Mouse (Mus musculus) urinary bladder, postnatal 25 days (tissue): Measurements from ENCODE around the gene R3hdml.

Source experiments
- DNase-seq: peaks from one replicate; pipeline ENCODE4 v3.0.0; 2022; ENCODE audit warnings: low spot score

R3hdml gene

DNA sequence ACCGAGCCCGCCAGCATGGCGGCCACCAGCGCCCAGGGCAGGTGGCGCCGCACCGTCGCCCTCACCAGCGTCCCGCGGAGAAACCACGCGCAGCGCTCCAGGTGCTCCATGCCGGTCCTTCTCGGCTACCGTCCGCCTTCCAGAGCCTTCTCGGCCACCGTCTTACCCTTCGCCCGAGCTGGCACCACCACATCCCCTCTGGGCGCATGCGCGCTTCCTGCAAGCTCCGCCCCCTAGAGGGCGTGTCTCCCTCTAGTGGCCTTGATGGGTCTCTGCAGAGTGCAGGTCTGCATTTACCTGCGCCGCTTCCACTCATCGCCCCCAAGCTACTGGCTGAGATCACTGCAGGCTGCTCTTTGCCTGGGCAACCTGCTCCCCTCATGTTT, 19.7 kb upstream of the R3hdml start, which contains the start of gene Fitm2:
Gene Fitm2, minus strand, starts transcription at position 164 of the 386 bp plus-strand sequence.
- peak; percentile 95 for DNase-seq

DNA sequence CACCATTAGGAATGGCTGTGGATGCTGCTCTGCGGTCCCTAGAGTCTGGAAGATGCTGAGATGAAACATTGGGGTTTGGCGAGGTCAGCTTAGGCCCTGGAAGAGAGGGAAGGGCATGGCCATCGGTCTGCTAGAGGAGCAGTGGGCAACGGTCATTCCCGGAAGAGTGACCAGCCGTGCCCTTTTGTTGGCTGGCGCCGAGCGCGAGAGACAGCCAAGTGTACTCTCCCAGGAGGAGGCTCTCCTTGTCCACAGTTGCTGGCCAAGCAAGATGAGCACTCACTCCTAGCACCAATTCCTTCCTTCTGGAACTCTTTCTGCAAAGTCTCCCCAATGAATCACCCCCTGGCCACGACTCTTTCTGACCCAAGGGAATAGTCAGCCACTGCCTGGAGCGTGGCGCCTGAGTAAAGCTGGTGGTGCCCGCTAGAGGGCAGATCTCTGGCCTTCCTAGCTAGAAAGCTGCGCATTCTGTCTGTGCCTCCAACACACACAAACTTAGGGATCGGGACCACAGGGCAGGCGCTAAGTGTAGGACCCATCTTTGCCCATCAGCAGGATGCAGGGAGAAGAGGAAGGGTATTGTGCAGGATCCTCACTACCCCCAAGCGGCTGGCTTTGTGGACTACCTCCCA, 11.8 kb upstream of the R3hdml start:
- DNase-seq: no peak

DNA sequence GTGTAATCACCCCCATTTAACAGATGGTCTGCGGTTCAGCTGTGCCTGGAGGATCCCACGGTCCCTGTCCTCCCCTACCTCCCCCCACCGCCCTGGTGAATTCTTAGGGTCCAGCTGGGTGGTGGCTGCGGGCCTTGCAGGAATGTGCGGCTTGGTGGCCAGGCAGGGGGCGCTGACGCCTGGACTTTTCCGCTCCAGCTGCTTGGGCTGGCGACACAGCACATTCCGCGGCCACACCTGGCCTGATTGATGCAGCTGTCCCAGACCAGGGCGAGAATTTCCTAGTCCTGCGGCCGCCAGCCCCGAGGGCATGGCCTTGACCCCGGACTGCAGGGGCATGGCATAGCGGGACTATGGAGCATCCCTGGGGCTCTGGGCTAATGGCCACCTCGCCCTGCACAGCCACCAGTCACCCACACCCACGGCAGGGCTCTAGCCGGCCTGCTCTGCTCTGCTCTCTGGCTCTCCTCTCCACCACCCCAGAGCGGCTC, 10.5 kb upstream of the R3hdml start:
- no peak for DNase-seq

DNA sequence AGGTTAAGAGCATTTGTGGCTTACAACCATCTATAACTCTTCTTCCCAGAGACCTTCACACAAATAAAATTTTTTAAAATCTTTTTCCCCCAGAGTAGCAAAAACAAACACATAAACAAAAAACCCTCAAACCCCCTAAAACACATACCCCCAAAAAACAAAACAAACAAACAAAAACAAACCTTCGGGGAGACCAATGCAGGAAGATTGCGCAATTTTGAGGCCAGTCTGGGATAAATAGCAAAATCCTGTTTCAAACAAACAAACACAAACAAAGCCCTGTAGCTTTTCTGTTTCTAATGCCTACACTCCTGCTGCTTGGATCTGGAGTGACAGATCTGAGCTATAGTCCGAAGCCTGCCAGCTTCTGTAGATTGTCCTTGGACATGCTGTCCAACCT, 4.8 kb upstream of the R3hdml start:
- DNase-seq: no peak

DNA sequence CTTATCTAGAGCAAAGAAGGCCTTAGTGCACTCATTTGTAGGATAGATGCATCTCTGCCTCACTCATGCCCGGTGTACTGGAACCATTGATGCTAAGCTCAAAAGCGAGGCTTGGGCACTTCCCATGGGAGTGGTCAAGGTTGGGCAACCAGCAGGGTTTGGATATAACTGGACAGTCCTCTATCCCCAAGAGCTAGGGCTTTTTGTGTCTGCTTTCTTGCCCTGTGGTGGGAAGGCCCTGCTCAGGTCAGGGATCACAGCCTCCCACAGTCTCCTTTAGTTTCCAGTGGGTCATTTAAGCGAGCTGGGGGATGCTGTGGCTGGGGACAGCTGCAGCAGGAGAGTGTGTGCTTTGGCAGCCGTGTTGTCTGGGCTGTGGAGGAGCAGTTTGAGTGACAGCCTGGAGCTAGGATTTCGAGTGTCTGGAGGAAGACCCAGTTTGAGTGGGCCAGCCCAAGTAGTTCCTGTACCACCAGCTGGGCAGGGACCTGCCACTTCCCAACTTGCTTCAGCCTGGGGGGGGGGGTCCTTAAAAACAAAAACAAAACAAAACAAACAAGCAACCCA, 2.3 kb upstream of the R3hdml start:
- no peak for DNase-seq

DNA sequence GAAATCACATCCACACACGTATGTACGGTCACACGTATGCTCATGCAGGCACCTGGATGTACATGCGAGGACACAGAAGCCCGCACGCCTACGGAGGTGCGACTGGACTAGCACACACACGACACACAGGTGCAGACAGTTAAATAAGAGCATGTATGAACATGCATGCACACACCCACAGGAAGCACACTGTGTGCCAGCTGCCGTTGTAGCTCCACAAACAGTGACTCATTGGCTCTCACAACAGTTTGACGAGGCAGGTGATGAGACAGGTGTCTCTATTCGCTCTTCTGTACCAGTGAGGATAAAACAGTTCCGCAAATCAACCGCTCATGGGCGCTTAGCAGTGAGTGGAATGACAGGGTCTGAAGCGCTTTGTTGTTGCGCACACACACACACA, 1.5 kb upstream of the R3hdml start:
- no peak for DNase-seq

DNA sequence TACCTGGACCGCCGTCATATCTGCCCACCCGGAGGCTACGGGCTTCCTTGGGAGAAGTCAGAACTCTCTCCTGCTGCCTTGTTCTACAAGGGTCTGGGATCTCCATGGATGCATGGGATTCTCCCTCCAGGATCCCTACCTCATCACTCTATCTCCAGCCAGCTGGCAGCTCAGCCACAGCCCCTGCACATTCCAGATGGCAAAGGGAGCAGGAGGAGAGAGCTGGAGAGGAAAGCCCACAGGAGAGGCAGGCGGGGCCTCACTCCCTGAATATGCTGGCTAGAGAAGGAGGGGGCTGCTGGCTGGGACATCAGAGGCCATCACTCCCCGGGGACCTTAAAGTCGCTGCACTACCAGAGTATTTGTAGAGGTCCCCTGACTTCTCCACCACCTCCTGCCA, 767 bp upstream of the R3hdml start:
- no peak for DNase-seq

DNA sequence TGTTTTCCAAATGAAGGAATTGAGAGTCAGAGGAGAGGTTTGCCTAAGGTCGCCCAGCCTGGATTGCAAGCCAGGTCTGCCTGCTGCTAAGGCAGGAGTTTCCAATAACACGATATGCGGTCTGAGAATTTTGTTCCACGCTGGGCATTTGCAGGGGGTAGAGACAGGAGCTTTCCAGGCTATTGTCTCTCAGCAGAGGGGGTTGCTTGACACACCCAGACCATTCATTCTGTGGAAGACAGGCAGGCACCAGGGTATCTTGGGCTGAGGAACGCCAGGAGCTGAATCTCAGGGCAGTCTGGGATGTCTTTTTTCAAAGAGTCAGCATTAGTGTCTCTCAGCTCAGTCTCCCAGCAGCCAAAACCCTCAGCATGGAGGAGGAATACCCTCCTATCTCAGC, 913 bp downstream of the R3hdml start:
- no peak for DNase-seq

DNA sequence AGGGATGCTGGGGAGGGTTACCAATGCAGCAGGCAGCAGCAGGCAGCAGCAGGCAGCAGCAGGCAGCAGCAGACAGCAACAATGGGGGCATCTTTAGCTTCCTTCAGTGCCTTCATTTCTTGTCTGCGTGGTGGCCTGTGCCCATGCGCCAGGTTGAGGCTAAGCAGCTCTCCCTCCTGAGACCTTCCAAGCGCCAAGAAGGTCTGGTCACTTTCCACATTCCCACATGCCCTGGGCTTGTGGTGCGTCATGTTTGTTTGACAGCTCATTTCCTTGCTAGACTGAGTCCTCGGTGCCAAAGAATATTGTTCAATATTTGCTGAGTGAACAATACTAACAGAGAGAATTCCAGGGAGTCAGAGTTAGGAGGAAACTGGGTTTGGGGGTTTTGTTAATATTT, 1.9 kb downstream of the R3hdml start:
- DNase-seq: no peak

DNA sequence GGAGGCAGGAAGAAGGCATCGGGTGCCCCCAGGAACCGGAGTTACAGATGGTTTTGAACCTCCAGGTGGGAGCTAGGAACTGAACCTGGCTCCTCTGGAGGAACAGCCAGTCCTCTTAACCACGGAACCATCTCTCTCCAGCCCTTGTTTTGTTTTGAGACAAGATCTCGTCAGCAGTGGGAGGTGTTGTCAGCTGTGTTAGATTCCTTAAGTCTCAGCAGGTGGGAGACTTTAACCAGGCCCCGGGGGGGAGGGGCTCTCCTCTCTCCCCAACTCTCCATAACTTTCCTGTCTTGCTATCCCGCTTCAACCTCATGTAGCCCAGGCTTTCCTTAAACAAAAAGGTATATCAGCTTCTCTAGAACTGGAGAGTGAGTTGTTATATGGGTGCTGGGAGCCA, 2.3 kb downstream of the R3hdml start:
- no peak for DNase-seq

DNA sequence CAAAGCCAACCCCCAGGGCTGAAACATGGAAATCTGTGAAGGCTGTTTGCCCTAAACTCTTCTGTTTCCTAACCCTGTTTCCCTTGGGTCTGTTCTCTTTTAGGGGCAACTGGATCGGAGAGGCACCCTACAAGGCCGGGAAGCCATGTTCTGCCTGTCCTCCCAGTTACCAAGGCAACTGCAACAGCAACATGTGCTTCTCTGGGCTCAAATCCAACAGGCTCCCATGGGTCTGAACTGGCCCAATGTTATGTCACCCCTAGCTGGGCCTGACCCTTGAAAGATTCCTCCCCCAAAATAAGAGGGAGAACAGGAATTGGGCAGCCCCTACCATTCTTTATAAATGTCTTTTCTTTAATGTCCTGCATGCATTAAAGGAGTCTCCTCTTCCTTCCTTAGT, 10.1 kb downstream of the R3hdml start:
- DNase-seq: no peak

DNA sequence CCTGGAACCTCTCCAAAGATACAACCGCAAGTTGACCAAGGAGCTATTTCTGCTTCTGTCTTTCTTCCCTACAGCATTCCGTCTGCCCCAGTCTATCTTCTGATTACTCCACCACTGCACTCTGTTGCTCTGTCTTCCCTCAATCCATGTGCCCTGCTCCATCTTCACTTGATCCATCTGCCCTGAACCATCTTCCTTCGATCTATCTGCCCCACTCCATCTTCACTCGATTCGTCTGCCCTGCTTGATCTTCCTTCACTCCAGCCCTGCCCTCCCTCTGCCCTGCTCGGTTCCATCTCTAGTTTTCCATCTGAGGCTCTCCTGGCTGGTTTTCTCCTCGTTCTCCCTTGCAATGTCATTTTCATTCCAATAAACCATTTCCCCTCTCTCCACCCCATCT, 11.1 kb downstream of the R3hdml start:
- DNase-seq: no peak

DNA sequence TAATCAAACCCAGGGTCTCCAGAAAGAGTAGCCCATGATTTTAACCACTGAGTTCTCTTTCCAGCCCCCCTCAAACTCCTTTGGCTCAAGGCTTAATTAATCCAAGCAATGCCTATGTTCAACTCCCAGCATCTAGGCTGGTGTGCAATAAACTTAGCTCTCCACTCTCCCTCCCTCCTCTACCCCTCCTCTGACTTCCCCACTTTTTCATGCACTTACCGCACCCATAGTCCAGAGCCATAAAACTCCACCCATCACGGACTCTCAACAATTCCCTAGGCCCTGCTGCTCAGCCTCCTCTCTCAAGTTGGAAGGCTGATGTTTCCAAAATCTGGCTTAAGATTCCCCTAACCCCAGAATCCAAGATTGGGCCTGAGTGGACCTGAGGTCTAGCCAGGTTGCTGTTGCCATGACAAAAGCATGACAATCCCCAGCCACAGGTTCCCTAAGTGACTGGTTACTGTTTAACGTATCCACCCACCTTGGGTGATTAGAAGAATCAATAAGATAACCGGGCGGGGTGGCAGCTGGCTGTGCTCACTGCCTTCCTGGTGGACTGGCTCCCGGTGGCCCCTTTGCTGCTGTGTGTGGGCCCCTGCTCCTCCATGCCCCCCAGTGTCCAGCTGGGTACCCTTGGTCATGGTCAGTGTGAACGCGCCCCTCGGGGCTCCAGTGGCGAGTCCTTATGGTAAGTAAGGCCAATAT, 14.3 kb downstream of the R3hdml start, which contains the start of gene Hnf4a:
Gene Hnf4a, plus strand, starts transcription at position 509 of the 705 bp plus-strand sequence.
- DNase-seq: no peak

DNA sequence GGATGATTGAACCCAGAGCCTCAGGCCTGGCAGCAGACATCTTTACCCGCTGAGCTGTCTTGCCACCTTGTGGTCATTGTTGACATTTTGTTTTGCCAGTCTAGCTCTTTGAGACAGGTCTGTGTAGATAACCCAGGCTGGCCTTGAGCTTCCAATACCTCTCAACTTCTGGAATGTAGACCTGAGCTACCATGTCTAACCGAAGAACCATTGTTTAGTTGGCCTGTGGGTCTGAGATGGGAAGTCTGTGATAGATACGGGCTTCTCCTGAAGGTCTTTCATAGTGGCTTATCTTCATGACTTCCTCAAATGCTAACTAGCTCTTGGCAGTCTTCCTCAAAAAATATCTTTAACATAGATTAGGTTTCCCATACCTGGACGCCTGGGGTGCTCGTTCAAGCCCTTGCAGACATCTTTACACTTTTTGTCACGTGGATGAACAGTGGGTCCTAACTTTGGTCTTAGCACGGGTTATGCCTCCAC, 33.7 kb downstream of the R3hdml start:
- DNase-seq: no peak

DNA sequence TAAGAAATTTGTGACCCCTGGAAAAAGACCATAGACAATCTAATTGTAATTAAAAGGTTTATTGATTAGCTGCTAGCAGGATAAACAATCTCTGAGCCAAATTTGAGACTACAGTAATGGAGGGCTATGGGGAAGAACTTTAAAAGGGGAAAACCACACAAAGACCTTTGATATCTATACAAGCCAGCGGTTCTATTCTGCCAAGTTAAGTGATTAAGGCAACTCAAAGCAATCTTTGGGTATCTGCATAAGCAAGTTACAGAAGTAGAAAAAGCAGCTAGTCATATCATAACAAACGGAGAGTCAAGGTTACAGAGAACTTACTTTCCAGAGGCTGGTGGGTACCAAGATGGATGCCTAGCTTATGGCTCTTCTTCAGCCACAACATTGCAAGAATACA, 35.4 kb downstream of the R3hdml start:
- no peak for DNase-seq

DNA sequence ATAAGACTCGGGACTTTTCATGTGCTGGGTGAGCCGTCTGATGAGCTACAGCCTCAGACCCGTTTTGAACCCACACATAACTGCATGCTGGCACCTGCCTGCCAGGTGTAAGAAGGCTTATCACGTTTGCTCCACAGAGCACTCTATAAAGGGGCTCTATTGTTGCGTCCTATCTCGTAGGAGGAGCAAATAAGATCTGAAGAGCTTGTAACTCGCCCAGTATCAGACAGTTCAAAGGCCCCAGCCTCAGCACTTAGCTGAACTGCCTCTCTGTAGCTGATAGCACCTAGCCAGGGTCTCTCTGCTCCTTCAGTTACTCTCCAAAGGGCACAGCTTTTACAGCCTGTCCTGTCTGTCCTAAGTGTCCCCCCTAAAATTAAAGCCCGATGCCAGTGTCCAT, 38.3 kb downstream of the R3hdml start:
- DNase-seq: no peak

DNA sequence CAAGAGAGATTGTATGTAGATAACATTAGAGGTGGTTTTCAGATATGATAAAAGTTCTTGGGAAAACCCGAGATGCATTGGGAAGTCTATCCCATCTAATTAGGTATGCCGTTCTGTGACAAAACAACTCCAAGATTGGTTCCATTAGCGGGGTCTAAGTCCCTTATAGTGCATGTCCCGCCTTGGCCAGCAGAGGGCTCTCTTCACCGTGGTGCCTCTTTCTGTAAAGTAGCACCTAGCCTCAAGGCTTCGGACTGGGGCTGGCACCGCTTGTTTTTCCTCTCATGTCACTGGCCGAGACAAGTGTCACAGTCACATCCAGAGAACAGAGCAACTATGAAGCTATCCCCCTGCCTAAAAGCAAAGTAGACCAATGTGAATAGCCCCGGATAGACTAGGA, 39.8 kb downstream of the R3hdml start:
- DNase-seq: peak; percentile 85

DNA sequence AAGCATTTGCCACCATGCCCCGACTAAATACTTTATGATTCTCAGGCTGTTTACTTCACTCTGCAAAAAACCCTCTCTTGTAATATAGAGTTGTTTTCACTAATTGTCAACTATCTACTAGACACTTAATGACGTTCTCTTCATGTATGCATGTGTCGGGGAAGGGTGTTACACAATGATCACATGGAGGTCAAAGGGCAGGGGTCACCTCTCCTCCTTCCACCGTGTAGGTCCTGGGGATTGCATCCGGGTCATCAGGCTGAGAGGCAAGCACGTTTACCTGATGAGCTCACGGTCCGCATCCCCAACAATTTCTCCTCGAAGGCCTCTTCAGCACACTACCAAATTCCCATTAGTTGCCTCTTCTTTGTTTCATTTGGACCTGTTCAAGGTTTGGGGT, 41.1 kb downstream of the R3hdml start:
- no peak for DNase-seq

DNA sequence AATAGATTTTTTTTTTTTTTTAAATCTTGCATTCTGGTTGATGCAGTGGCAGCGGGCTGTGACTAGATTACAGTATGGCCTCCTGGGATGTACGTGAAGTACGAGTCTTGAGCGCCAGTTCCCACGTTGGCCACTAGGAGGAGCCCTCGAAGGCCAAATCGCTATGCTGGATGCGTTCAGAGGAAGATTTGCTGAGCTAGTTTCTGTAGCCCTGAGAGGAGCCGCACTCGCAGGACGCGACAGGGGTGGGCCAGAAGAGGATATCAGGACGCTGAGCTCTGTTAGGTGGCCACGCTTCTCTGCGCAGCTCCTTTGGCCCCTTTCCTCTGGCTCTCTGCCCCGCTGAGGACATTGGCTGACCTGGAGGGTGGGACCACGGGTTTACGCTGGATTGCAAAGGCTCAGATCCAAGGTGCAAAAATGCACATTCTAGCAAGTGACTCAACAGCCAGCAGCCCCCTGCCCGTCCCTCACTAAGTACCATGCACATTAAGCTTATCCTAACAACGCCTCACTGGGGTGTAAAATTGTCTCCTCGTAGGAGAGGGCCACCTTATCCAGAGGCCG, 42.9 kb downstream of the R3hdml start:
- DNase-seq: peak; percentile 90

DNA sequence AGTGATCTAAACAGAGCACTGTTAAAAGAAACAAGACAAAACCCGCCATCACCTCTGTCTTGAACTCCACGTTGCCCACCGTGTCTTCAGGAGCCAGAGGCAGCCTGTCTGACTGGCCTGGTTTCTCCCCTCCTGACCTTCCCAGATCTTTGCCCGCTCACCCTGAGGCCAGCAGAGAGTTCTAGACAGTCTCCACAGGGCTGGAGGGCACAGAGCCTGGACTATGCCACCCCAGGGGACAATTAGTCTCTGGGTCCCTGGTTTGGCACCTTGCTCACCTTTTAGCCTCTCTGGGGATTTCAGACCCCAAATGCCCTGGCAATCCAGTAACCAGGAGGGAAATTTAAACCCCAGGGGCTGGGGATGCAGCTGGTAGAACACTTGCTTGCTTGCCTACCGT, 45.3 kb downstream of the R3hdml start:
- no peak for DNase-seq

DNA sequence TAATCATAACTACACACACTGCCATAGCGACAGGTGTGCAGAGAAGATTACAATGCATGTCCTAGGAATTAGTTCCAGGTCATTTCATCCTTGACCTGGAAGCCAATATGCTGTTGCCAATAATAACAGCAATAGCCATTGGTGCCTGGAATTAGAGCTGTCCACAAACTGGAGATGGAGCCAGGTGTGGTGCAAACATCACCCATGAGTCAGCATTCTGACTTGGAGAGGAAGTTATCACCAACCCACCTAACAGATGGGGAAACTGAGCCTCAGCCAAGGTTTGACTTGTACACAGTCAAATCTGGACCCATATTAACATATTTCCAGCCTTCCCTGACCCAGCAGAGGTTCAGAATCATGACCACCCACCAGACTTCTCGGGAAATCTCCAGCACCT, 46.3 kb downstream of the R3hdml start:
- no peak for DNase-seq

DNA sequence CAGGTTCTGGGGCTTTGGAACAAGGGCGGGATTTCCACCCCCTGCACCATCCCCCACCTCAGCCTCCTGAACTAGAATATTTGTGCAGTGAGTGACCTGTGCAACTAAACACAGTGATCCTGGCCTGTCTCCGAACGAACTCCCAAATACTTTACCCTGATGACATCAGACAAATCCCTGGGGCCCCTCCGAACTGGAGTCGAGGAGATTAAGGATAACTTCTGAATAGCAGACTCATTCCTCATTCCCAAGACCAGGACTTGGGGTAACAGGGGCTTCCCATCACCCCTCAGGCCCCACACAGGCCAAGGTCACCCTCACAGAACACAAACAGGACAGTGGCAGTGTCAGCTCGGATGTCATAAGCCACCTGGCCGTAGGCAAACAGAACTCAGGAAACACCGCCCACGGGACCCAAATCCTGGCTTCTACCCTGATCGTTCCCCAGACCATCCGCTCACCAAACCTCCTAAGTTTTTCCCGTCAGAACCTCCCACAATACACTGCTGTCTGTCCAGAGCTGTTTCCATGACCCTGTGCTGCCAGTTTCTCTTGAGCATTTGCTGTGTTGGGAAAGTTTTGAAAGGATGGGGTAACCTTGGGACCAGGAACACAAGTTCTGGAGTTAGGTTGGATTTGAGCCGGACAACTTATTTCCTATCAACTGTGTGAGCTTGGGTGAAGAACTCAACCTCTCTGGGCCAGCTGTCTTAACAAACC, 47.4 kb downstream of the R3hdml start:
- DNase-seq: no peak
